Mouse (Mus musculus): ENCODE data around the gene Rgs6.

- TF ChIP-seq CTCF (IDR thresholded peaks at IDR 0.05; ENCODE audit: borderline replicate concordance, extremely low read depth, insufficient read depth, insufficient read length): no peak
- no peak for TF ChIP-seq POLR2A (IDR thresholded peaks at IDR 0.05; ENCODE audit: borderline replicate concordance, extremely low read depth, insufficient read depth, insufficient read length, poor library complexity, severe bottlenecking)
Observed at GRCm38 (mm10) chr12:82819991-82820390, 231.9 kb downstream of the Rgs6 start.

All from brain, embryonic 14.5 days (tissue).